Mouse (Mus musculus) spleen, adult 2 months (tissue): ENCODE results near the gene Ano10.

Experiments used
- CTCF ChIP-seq: fragments of 200-500 bp; IDR thresholded peaks from 2 replicates; pipeline ENCODE4 v1.5.1; 2011; ENCODE audit warnings: mild to moderate bottlenecking, inconsistent platforms; ENCODE audit not compliant: insufficient read depth, insufficient read length, insufficient replicate concordance; ENCODE audit errors: extremely low read depth
- POLR2A ChIP-seq: fragments of 200-500 bp; IDR thresholded peaks from 2 replicates; pipeline ENCODE4 v1.6.1; 2011; ENCODE audit warnings: low read depth, low read length, inconsistent platforms

- TF ChIP-seq POLR2A (no peak), CTCF (no peak)
These were observed 151.0 kb downstream of the Ano10 start for GRCm38 (mm10) chr9:122143219-122143618.
